Mouse (Mus musculus) B cell, adult (primary cell): Measurements from ENCODE around the gene Ywhaq. TPM values are rescaled to one million over a fixed set of nuclear protein-coding genes. Genes with fewer than 3 reads are reported as not detected.

Experiments used
- total RNA-seq: library from RNA; stranded (reverse); gene quantifications from 4 replicates; pipeline ENCODE4 v1.2.4, GENCODE M21; 2023; ENCODE audit not compliant: inconsistent age

Gene Ywhaq
- 155 to 182 TPM (median 170 TPM) in 4 replicates for total RNA-seq

GRCm38 (mm10) chr12:21417100-21418070, at the start of gene Ywhaq:
Ywhaq (minus strand) TSS chr12:21417637.

GRCm38 (mm10) chr12:21373100-21373819, 44.2 kb downstream of the Ywhaq start, which contains the start of gene Adam17:
Adam17 (minus strand) TSS chr12:21373632.

Other genes starting within 250 kb of the Ywhaq start
- gene Cpsf3, start 132.2 kb downstream of the Ywhaq start, total RNA-seq = 110 to 113 TPM (median 111 TPM) in 4 replicates
- gene Itgb1bp1, start 131.4 kb downstream of the Ywhaq start, total RNA-seq = 40.8 to 50.7 TPM (median 41.8 TPM) in 4 replicates
- gene Iah1, start 101.2 kb downstream of the Ywhaq start, total RNA-seq = 50.0 to 62.0 TPM (median 57.8 TPM) in 4 replicates
- 106 to 112 TPM (median 107 TPM) in 4 replicates for gene Adam17, start 44.0 kb downstream of the Ywhaq start, total RNA-seq